Mouse (Mus musculus) CH12.LX (cell line): ENCODE measurements around the gene Polr3g. TPM values are rescaled to one million over a fixed set of nuclear protein-coding genes. Genes with fewer than 3 reads are reported as not detected.

Source experiments
- DNase-seq: peaks from one replicate; pipeline ENCODE4 v3.0.0-alpha.2; 2013; ENCODE audit errors: extremely low read depth
- H3K27ac ChIP-seq: 2 replicates; pipeline ENCODE4 v1.5.1; 2012; ENCODE audit warnings: low read depth, mild to moderate bottlenecking, control low read depth, moderate library complexity; ENCODE audit not compliant: insufficient read depth
- H3K27me3 ChIP-seq: replicated peaks from 2 replicates; pipeline ENCODE3; 2012; ENCODE audit warnings: inconsistent platforms
- H3K36me3 ChIP-seq, 2 experiments: replicated peaks in 1 of 2; 2 replicates each; pipeline versions ENCODE3 to v1.6.1; 2012; ENCODE audit warnings: inconsistent platforms in 1 of 2, low read length in 1 of 2, mild to moderate bottlenecking in 1 of 2, mixed read lengths in 1 of 2, moderate library complexity in 1 of 2; ENCODE audit not compliant: control insufficient read depth in 1 of 2, insufficient read depth in 1 of 2
- H3K4me1 ChIP-seq, 2 experiments: 2 replicates each; pipeline ENCODE4 v1.6.1; 2012; ENCODE audit warnings: inconsistent platforms in 1 of 2, moderate library complexity in 1 of 2; ENCODE audit not compliant: insufficient read depth in 2 of 2, control insufficient read depth in 1 of 2
- H3K4me2 ChIP-seq: 2 replicates; pipeline ENCODE4 v1.6.1; 2012; ENCODE audit warnings: low read depth, mild to moderate bottlenecking, control low read depth; ENCODE audit not compliant: poor library complexity, insufficient read depth, severe bottlenecking
- H3K4me3 ChIP-seq, 3 experiments: fragments of 150-350 bp in 1 of 3; sonication (generic) in 1 of 3; replicated peaks in 1 of 3; 2 replicates each; pipeline versions ENCODE3 to v1.5.1; 2011 to 2012; ENCODE audit warnings: low read depth in 2 of 3, low read length in 2 of 3, mild to moderate bottlenecking in 2 of 3, moderate library complexity in 2 of 3, control low read depth in 1 of 3, improper control_type of control experiment in 1 of 3, inconsistent platforms in 1 of 3, mixed read lengths in 1 of 3; ENCODE audit not compliant: poor library complexity in 1 of 3
- H3K79me2 ChIP-seq: replicated peaks from 2 replicates; pipeline ENCODE4 v1.6.1; 2012; ENCODE audit warnings: mild to moderate bottlenecking, moderate library complexity; ENCODE audit not compliant: control insufficient read depth, poor library complexity, insufficient read depth, severe bottlenecking; ENCODE audit errors: extremely low read depth
- H3K9ac ChIP-seq: 2 replicates; pipeline ENCODE4 v1.6.1; 2012; ENCODE audit warnings: low read depth, mild to moderate bottlenecking, control low read depth, moderate library complexity; ENCODE audit not compliant: insufficient read depth
- H3K9me3 ChIP-seq: replicated peaks from 2 replicates; pipeline ENCODE3; 2012; ENCODE audit warnings: low read length, inconsistent platforms, mixed read lengths
- E2F4 ChIP-seq: IDR thresholded peaks from 2 replicates; pipeline ENCODE4 v1.6.1; 2011; ENCODE audit warnings: low read depth, low read length, improper control_type of control experiment; ENCODE audit not compliant: insufficient replicate concordance
- ELF1 ChIP-seq: IDR thresholded peaks from 2 replicates; pipeline ENCODE4 v1.6.1; 2014; ENCODE audit warnings: low read depth, mild to moderate bottlenecking, inconsistent platforms, low read length, improper control_type of control experiment
- GABPA ChIP-seq: IDR thresholded peaks from 2 replicates; pipeline ENCODE4 v1.6.1; 2012; ENCODE audit warnings: low read depth, low read length, improper control_type of control experiment, inconsistent platforms; ENCODE audit not compliant: insufficient replicate concordance
- MXI1 ChIP-seq: IDR thresholded peaks from 2 replicates; pipeline ENCODE4 v1.6.1; 2011; ENCODE audit warnings: mild to moderate bottlenecking, low read depth, low read length, improper control_type of control experiment
- POLR2A ChIP-seq: IDR thresholded peaks from 2 replicates; pipeline ENCODE4 v1.6.1; 2011; ENCODE audit warnings: low read depth, mild to moderate bottlenecking, improper control_type of control experiment, low read length
- RAD21 ChIP-seq: IDR thresholded peaks from 2 replicates; pipeline ENCODE4 v1.6.1; 2011; ENCODE audit warnings: low read depth, mild to moderate bottlenecking, low read length, improper control_type of control experiment, moderate library complexity
- RCOR1 ChIP-seq: conservative IDR thresholded peaks from 2 replicates; pipeline ENCODE4 v1.6.1; 2012; ENCODE audit warnings: low read depth, mild to moderate bottlenecking, inconsistent platforms, low read length, improper control_type of control experiment
- SIN3A ChIP-seq: IDR thresholded peaks from 2 replicates; pipeline ENCODE4 v1.6.1; 2012; ENCODE audit warnings: low read length, improper control_type of control experiment, inconsistent platforms
- TCF12 ChIP-seq: IDR thresholded peaks from 2 replicates; pipeline ENCODE4 v1.6.1; 2014; ENCODE audit warnings: low read depth, mild to moderate bottlenecking, inconsistent platforms, low read length, improper control_type of control experiment
- UBTF ChIP-seq: IDR thresholded peaks from 2 replicates; pipeline ENCODE4 v1.6.1; 2012; ENCODE audit warnings: low read depth, mild to moderate bottlenecking, inconsistent platforms, low read length, improper control_type of control experiment, moderate library complexity
- ZC3H11A ChIP-seq: IDR thresholded peaks from 2 replicates; pipeline ENCODE4 v1.6.1; 2012; ENCODE audit warnings: low read depth, mild to moderate bottlenecking, inconsistent platforms, low read length, improper control_type of control experiment
- ZNF384 ChIP-seq: IDR thresholded peaks from 2 replicates; pipeline ENCODE4 v1.6.1; 2012; ENCODE audit warnings: low read depth, low read length, improper control_type of control experiment, inconsistent platforms
- dilution Hi-C: fragments of 300-500 bp; cut with MboI; formaldehyde crosslinking; loops from 2 replicates; pipeline ENCODE4 v1.14.3; 2020; ENCODE audit warnings: low sequenced_read_pairs; ENCODE audit not compliant: extremely low pct_unique_long_range_greater_than_20kb, extremely low pct_ligation_motif_present
- in situ Hi-C: fragments of 300-500 bp; cut with MboI; formaldehyde crosslinking; loops from 3 replicates; pipeline ENCODE4 v1.14.3; 2019; ENCODE audit warnings: low sequenced_read_pairs, low pct_ligation_motif_present, low pct_unique_long_range_greater_than_20kb, mixed read lengths
- polyA plus RNA-seq: library from polyadenylated mRNA; unstranded; fragments of >175 nt; gene quantifications from 2 replicates; pipeline ENCODE4 v1.2.1, GENCODE M21; 2012; ENCODE audit warnings: low read depth; ENCODE audit not compliant: insufficient read length
- total RNA-seq, 2 experiments: library from RNA; depleted of rRNA; stranded (reverse); fragments of 300-350 nt in 1 of 2; fragments of >200 nt in 1 of 2; gene quantifications; 2 replicates each; pipeline ENCODE4 v1.2.3; 2012 to 2014

Polr3g gene
- total and polyA plus RNA-seq, 3 experiments: 19.1 to 52.5 (median 45.2) TPM

- Histone ChIP-seq H3K36me3 (peaks cover 0 to 7% of the 10 kb centered on the region in 2 experiments), H3K27ac (peak overlapping the region; percentile 50), H3K4me2 (peak overlapping the region; percentile 77), H3K9me3 (no peaks in the 10 kb centered on the region), H3K4me3 (peak overlapping the region; percentile 67 to 88 (median 80)), H3K79me2 (peaks cover 13% of the 10 kb centered on the region), H3K4me1 (peaks cover 3 to 27% of the 10 kb centered on the region in 2 experiments; a peak in 3 of 4 replicates), H3K27me3 (no peaks in the 10 kb centered on the region), H3K9ac (peak overlapping the region; percentile 24)
- dilution Hi-C loops: no loop called here
- TF ChIP-seq MXI1 (peak; percentile 40; the same call in 1 of the 2 replicates), ZC3H11A (no peak)
- no peak for DNase-seq
- in situ Hi-C loops: no loop called here
These were observed 946 bp upstream of the Polr3g start for GRCm38 (mm10) chr13:81711546-81712371.

- Histone ChIP-seq H3K9me3 (no peaks in the 10 kb centered on the region), H3K9ac (peak overlapping the region; percentile 38; the same call in 1 of the 2 replicates), H3K4me2 (peak overlapping the region; percentile 97), H3K79me2 (peaks cover 13% of the 10 kb centered on the region), H3K27ac (no peak overlapping the region), H3K27me3 (no peaks in the 10 kb centered on the region), H3K4me3 (peak overlapping the region; percentile 80 to 90 (median 88)), H3K4me1 (peaks cover 3 to 36% of the 10 kb centered on the region in 2 experiments; a peak in 3 of 4 replicates), H3K36me3 (peaks cover 0 to 7% of the 10 kb centered on the region in 2 experiments)
- in situ Hi-C loops (no loop called here), dilution Hi-C loops (no loop called here)
- DNase-seq: peak; percentile 40
- TF ChIP-seq RAD21: no peak
- 0 out of 2 replicates have a peak, but pooled peaks have one; percentile 49 for TF ChIP-seq E2F4
- TF ChIP-seq ZNF384: peak; percentile 50; the same call in 1 of the 2 replicates
- 0 out of 2 replicates have a peak, but pooled peaks have one; percentile 36 for TF ChIP-seq SIN3A
- TF ChIP-seq UBTF: no peak
These were observed 547 bp downstream of the Polr3g start for GRCm38 (mm10) chr13:81710266-81710665.

GRCm38 (mm10) chr13:81709805-81710204 is 1.0 kb downstream of the Polr3g start:
- peaks cover 0 to 7% of the 10 kb centered on the region in 2 experiments for H3K36me3 ChIP-seq
- no peaks in the 10 kb centered on the region for H3K27me3 ChIP-seq
- H3K27ac ChIP-seq: no peak overlapping the region
- H3K79me2 ChIP-seq: peaks cover 13% of the 10 kb centered on the region
- peak overlapping the region; percentile 97 for H3K4me2 ChIP-seq
- peak overlapping the region; percentile 38; the same call in 1 of the 2 replicates for H3K9ac ChIP-seq
- H3K9me3 ChIP-seq: no peaks in the 10 kb centered on the region
- peak overlapping the region; percentile 80 to 90 (median 88) for H3K4me3 ChIP-seq
- in situ Hi-C loops (no loop called here), dilution Hi-C loops (no loop called here)
- H3K4me1 ChIP-seq: peaks cover 3 to 39% of the 10 kb centered on the region in 2 experiments; a peak in 3 of 4 replicates
- no peak for TF ChIP-seq POLR2A
- no peak for TF ChIP-seq GABPA
- TF ChIP-seq E2F4: no peak
- TF ChIP-seq TCF12: no peak
- TF ChIP-seq RCOR1: no peak
- no peak for TF ChIP-seq ELF1
- no peak for TF ChIP-seq ZNF384
- DNase-seq: no peak
